Mouse (Mus musculus): Measurements from ENCODE around the gene Ispd.
"Not testable (repeated sequence)": the region's sequence is repeated elsewhere in the genome, so short reads cannot be mapped to it uniquely, and the experiment has no call there.

The Ispd gene

GRCm38 (mm10) chr12:36381441-36382340, at the start of gene Ispd, which contains the start of gene D630036H23Rik:
Ispd (plus strand) TSS chr12:36381450.
D630036H23Rik (minus strand) TSS chr12:36382181.
- peak; percentile 92 for DNase-seq

DNA sequence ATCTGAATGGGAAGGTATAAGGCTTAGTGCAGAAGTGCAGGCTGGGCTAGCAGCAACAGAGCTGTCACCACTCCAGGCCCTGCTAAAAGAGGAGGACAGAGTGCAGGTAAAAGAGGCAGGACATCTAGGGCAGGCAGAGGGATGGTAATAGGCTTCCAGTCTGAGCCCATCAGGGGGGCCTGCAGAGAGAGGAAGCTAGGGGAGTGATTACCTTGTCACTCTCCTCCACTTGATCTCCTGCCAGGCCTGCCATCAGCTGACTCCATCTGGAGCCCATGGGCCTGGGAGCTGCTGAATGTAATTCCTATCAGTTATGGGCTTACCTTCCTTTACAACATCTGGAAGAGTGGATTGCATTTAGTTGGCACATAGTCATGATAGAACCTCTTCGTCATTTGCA, 48.6 kb upstream of the Ispd start:
- no peak for DNase-seq

GRCm38 (mm10) chr12:36333837-36334281, 47.4 kb upstream of the Ispd start:
- no peak for DNase-seq

DNA sequence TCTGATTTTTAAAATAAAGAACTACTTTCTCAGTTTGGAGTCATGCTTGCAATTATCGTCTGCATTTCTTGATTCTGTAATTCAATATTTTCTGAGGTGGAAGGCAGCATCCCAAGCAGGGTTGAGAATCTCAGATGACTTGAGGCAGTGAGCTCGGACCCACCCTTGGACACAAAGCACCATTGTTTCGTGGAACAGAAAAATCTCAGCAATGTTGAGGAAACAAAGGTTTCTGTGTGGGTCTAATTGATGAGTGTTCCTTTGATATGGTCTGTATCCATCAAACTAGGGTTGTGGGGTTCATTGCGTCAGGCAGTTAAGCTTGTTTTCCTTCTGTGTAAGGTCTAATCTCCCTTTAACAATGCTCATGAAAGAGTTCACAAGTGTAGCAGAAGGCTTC, 37.1 kb upstream of the Ispd start:
- DNase-seq = no peak

DNA sequence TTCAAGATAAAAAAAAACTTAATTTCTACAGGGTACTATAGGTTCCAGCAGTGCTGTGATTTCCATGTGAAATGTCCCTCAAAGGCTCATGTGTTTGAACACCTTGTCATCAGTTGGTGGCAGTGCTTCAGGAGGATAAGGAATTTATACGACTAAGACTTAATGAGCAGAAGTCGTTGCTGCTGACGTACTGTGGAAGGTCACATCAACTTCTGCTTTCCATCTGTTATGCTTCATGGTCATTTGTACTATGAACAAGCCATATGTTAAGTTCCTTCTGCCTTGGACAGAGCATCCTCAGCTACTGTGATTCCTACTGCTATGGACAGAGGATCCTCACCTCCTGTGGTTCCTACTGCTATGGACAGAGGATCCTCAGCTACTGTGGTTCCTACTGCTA, 21.2 kb upstream of the Ispd start:
- no peak for DNase-seq

GRCm38 (mm10) chr12:36360693-36361092, 20.6 kb upstream of the Ispd start:
- DNase-seq = no peak

DNA sequence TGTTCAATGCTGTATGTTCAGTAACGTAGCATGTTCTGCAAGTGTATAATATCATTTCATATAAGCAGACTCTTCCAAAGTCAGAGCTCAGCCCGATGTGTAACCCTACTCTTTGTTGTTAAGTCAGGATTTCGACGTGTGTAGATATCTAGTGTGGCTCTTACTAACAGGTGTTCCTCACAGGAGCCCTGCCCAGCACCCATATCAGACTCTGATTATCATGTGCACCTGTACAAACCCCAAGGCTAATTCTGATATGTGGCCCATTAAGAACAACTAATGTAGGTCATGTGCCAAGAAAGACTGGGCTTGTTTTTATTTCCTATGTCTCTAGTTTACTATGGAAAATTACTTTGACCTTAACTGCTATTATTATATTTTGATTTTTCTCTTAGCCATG, 17.2 kb upstream of the Ispd start:
- no peak for DNase-seq

DNA sequence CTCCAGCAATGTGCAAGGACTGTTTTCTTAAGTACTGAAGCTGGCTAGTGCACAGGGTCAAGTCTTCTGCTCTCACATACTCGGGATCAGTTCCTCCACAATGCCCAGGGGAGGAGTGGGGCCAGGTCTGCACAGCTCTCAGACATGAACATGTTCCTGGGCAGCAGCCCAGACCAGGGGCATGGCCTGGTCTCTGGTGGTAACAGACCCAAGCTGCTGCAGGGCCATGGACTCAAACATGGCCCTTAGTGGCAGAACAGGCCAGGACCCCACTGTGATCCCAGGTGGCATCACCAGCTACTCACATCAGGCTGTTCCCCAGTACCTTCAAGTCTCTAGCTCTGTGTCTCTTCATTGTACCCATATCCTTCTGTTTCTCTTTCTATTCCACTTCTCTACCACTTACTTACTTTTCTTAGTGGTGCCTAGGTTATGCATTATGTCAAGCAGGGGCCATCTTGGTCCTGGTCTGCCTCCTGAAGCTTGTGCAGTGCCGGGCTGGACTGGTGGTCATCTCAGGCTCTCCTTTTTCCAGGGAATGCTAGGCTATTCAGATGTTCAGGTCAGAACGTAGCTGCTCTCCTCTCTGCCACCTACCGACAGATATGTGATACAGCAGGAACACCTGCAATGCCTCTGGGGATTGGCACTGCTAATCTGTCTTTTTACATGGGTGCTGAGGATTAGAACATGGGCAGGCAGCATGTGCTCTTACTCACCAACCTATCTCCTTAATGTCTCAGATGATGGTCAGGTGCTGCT, 7.8 kb upstream of the Ispd start:
- no peak for DNase-seq

- DNase-seq = not testable (repeated sequence)
Observed at GRCm38 (mm10) chr12:36376391-36376790, 4.9 kb upstream of the Ispd start.

DNA sequence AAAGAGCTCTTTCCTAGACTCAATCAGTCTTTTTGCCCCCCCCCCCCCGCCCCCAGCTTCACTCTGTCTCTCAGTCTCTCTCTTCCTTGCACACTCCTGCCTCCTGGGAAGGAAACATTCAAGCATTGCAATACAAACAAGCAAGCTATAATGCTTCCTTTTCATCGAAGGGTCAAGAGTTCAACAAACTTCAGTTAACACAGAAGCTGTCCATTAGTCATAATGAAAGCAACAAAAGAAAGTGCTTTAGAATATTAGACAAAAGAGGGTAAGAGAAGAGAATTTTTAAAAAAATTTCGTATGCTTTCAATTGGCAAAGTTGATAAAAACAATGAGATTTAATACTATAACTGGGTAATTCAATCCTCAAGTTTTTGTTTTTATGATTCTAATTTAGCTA, 996 bp upstream of the Ispd start:
- no peak for DNase-seq

- DNase-seq = no peak
Observed at GRCm38 (mm10) chr12:36380806-36381205, 444 bp upstream of the Ispd start.

DNA sequence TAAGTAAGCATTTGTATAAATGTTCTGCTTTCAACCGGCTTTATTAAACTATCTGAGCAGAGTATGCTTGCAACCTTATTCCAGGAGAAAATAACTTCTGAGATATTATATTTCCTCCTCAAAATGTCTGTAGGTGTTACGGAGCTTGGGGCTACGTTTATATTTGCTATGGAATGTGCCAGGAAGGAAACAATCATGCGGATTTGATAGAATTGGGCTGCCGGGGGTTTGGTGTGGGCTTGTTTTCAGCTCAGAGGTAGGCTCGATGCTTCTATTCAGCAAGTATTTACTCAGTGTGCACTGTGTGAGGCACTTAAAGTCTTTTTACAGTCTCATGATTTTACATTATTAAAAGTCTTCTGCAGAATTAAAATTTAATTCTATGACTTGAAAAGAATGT, 4.1 kb downstream of the Ispd start:
- DNase-seq = no peak

DNA sequence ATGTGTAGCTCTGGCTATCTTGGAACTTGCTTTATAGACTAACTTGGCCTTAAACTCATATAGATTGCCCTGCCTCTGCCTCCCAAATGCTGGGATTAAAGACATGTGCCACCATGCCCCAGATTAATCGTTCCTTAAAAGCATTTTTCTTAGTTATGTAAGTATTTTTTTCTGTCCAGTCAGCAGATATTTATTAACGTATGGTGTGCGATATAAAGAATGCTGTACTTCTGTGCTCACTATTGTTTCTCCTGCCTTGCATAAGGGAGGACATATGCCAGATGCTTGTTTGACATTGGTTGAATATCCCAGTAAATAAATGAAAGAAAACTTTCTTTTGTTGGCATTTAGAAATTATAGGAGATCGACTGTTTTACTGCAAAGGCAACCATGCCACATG, 5.7 kb downstream of the Ispd start:
- no peak for DNase-seq

- DNase-seq = no peak
Observed at GRCm38 (mm10) chr12:36395115-36395514, 13.9 kb downstream of the Ispd start.

GRCm38 (mm10) chr12:36423677-36424076, 42.4 kb downstream of the Ispd start:
- peak; percentile 60 for DNase-seq

- DNase-seq = no peak
Observed at GRCm38 (mm10) chr12:36425258-36425657, 44.0 kb downstream of the Ispd start.

GRCm38 (mm10) chr12:36426163-36427045, 45.2 kb downstream of the Ispd start:
- DNase-seq = peak; percentile 17

GRCm38 (mm10) chr12:36436956-36437355, 55.7 kb downstream of the Ispd start:
- DNase-seq = no peak

- DNase-seq = no peak
Observed at GRCm38 (mm10) chr12:36439396-36439795, 58.1 kb downstream of the Ispd start.

- DNase-seq = no peak
Observed at GRCm38 (mm10) chr12:36456002-36456401, 74.8 kb downstream of the Ispd start.

DNA sequence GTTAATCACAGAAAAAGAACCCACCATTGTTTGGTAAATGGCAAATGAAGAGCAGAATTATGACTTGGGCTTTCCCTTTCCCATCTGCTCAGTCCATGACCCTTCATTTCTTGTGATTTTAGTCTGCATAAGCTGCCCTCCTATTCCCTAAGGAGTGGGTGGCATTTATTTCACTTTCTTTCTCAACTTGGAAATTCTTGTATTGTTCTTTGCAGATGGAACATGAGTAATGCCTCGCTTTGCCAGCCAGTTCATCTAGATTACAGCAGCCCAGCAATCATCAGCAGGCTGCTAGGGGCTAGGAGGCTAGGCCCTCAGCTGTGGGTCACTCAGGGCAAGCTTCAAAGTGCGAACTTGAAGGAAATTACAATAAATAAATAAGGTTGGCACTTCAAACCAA, 76.5 kb downstream of the Ispd start:
- no peak for DNase-seq

- no peak for DNase-seq
Observed at GRCm38 (mm10) chr12:36468325-36469044, 87.2 kb downstream of the Ispd start.
